Mouse (Mus musculus) adipocyte (in vitro differentiated cells): ENCODE data around the gene Olfr1404.
"Not testable (repeated sequence)": the region's sequence is repeated elsewhere in the genome, so short reads cannot be mapped to it uniquely, and the experiment has no call there.

Experiments
- DNase-seq: peaks from one replicate; pipeline ENCODE4 v3.0.0-alpha.2; 2016; ENCODE audit warnings: low spot score

Gene Olfr1404

DNA sequence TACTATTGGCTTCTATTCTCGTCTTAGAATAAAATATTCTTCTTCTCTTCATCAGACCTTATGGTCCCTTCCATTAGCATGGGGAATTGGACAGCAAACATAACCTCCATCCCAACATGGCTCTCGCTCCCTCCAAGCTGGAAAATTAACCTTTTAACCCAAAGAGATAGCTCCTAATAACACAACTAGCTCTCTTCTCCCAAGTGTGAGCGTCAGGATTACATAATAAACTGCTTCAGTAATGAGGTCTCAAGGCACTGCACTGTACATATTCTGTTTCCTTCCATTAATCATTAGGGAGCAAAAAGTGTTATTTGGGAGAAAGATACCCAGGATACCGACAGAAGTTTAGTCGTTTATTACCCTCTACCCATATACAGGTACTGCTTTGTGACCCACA, at the start of gene Olfr1404:
Gene Olfr1404, plus strand, starts transcription at position 301 of the 400 bp plus-strand sequence.
- no peak for DNase-seq

DNA sequence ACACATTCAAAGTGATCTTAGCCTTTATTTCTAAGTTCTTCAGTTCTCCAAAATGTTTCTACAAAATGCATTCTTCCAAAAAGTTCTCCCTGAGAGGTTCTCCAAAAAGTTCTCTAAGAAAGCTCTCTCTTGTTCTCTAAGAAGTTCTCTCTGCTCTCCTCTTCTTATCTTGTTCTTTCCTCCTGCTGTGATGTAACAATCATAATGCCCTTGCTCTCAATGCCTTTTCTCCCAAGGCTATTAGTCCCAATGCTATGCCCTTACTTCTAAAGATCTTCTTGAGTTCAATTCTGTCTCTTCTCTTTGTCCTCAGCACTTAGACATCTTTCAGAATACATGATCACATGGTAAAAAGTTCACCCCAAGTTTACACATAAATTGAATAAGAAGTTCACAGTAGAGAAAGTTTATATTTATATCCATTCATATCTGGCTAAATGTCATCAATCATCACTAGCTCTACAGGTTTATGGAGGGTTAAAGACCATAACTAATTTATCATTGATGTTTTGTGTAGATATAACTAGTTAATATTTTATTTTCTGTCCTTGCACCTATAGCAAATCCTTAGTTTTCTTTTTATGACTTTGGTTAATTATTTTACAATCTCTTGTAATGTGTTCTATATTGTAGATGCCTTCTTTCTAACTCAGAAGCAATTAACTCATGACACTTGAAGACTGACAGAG, 37.9 kb upstream of the Olfr1404 start:
- no peak for DNase-seq

DNA sequence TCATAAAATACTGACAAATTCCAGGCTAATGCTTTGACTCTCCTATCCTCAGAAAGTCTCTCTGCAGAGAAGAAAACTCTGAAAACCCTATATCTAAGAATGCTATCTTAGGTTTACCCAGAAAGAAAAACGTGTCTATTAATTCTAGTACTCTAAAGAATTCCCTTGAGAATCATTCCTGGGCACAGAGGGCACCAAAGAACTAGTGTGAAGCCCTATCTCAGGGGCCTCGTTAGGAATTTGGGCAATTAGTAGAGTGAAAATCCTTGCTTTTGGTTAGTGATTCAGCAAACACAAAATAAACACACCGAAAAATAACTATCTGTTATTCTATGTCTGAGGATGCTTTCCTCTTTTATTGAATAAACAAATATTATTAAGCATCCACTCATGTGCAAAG, 21.7 kb upstream of the Olfr1404 start, which contains the start of gene Olfr1406:
Gene Olfr1406, minus strand, starts transcription at position 101 of the 400 bp plus-strand sequence.
- no peak for DNase-seq

DNA sequence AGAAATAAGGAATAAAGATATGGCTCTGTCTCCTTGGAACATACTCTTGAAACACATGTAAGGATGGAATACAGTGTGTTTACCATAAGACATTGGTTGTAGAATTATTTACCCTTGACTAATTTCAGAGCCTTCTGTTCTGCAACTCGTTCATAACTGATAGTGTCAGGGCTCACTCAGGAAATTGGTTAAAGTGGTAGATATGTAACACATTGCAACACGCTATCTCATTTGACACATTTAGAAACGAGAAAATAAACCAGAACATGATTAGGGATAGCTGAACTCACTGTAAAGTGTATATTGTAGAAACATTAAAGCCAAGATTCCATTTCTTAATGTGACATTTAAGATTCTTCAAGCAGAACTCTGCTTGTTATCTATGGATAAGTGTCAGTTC, 20.1 kb upstream of the Olfr1404 start:
- no peak for DNase-seq

DNA sequence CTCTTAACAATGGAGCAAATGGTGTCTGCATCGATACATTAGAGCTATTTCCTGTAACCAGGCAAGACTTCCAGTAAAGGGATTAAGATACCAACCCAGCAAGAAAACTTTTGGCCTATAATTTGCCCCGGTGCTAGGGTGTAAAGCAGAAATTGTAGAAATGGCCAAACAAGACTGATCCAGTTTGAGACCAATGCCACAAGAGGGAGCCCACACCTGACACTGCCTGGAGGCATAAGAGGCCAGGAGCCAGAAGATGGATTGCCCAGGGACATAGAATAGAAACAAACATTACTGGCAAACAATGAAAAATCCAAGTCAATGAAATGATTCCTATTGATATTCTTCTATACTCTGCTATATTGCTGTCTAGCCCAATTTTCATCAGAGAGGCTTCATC, 15.8 kb upstream of the Olfr1404 start:
- DNase-seq = no peak

DNA sequence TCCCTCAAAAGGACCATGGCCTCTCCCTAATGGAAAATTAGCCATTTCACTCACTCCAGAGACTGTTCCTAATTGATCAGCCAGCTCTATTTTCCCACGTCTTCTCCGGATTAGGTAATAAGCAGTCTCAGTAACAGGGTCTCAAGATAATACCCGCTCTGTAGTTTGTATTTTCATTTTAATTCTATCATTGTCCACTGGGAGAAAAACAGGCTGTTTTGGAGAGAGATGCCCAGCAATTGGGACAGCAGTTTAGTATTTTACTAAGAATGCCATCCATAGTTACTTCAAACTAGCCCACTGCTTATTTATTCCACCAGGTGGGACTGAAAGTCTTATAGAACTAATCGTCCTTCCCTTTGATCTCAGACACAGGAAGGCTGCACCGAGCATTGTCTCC, 14.7 kb upstream of the Olfr1404 start, which contains the start of gene Olfr218:
Gene Olfr218, plus strand, starts transcription at position 301 of the 400 bp plus-strand sequence.
- DNase-seq = no peak

DNA sequence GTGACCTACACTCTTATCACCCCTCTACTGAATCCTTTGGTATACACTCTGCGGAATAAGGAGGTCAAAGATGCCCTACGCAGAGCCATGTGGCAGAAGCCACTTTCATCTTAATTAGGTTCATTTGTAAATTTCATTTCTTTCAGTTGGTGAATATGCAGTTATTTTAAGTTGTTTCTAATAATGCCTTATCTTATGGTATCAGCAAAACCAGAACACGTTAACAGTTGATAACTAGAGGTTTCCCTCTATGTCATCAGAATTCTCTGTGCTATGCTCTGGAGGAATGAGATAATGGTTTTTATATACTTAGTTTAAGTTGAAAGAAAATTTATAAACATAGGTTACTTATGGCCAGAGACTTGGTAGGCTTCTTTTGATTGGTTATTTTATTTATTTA, 4.3 kb downstream of the Olfr1404 start:
- no peak for DNase-seq

DNA sequence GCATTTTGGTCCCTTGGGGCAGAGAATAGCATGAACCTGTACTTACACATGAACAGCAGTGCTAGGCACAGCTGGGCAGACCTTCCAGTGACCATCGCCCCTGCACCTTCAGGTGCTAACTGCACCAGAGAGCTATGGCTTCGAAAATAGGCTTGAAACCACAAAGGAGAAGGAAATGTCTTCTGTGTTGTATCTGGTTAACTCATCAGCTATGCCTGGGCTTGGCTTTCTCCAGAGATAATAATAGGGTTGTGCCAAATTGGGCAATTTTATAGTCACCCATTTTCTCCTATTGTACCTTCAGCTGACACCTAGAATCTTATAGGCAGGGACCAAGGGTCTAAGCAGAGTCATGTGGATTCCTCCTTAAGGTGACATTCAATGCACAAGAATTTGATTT, 14.9 kb downstream of the Olfr1404 start, which contains the start of gene Fcer1a:
Gene Fcer1a, minus strand, starts transcription at position 134 of the 400 bp plus-strand sequence.
- DNase-seq = no peak

DNA sequence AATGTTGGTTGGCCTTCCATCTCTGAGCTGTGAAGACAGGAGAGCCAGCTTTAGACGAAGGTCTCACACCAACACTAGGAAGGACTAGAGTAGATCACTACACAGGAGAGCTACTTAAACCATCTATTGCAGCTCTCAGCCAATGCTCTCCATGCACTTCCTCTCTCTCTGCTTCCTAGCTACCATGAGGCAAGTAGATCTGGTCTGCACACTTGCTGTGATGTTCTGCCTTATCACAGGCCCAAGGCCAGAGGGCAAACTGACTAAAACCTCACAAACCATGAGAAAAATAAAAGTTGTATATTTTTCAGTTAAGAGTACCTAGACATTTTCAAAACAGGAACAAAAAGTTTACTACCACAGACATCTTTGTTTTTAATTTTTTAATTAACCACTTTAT, 24.8 kb downstream of the Olfr1404 start:
- DNase-seq = not testable (repeated sequence)

DNA sequence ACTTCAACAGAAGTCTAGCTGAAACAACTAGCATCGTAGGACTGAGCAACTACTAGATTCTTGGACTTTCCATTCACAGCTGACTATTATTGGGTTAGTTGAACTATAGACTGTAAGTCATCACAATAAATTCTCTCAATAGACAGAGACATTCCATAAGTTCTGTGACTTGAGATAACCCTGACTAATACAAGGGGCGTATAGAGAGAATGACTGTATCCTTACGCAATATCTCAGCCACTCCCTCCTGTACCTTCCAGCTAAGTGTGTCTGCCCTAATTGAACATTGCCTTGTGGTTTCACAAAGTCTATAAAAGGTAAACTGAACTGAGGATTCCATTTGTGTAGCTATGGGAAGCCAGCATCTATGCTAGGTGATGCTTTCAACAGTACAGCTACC, 37.7 kb downstream of the Olfr1404 start:
- no peak for DNase-seq

DNA sequence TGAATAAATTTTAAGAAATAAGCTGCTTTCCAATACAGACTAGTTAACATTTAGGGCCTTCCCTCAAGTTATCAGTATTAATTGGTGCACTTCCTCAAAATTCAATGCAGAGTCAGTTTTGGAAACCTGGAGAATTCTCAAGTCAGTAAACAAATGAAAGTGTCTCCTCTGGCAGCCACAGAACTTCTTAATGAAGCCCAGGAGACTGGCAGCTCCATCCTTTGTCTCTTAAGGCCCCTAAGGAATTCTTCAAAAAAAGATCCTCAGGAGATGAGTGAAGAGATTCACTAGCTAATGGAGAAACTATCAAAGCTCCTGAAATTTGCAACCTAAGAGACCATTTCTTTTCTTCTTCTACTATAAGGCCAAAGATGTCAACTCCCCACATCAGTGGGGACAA, 53.5 kb downstream of the Olfr1404 start, which contains the start of gene Olfr418:
Gene Olfr418, plus strand, starts transcription at position 301 of the 400 bp plus-strand sequence.
- no peak for DNase-seq
